Mouse (Mus musculus) hindbrain, embryonic 12.5 days (tissue): ENCODE data around the gene Cd37. TPM values are rescaled to one million over a fixed set of nuclear protein-coding genes. Genes with fewer than 3 reads are reported as not detected.

Experiments used
- ATAC-seq: fragments of 200-750 bp; cut with Nextera tagmentation; 2 replicates; pipeline ENCODE4 v1.8.0; 2017; ENCODE audit warnings: moderate TSS enrichment; ENCODE audit not compliant: low FRiP score
- H3K27ac ChIP-seq: fragments of 300-500 bp; sonication (generic); 2 replicates; pipeline ENCODE4 v1.5.1; 2016; ENCODE audit warnings: mild to moderate bottlenecking
- H3K27me3 ChIP-seq: fragments of 300-500 bp; sonication (generic); 2 replicates; pipeline ENCODE4 v1.6.1; 2016; ENCODE audit warnings: mild to moderate bottlenecking
- H3K36me3 ChIP-seq: fragments of 300-500 bp; sonication (generic); 2 replicates; pipeline ENCODE4 v1.6.1; 2016; ENCODE audit warnings: mild to moderate bottlenecking
- H3K4me1 ChIP-seq: fragments of 300-500 bp; sonication (generic); 2 replicates; pipeline ENCODE4 v1.6.1; 2016
- H3K4me2 ChIP-seq: fragments of 300-500 bp; sonication (generic); replicated peaks from 2 replicates; pipeline ENCODE4 v1.6.1; 2016; ENCODE audit warnings: mild to moderate bottlenecking
- H3K4me3 ChIP-seq: fragments of 300-500 bp; sonication (generic); 2 replicates; pipeline ENCODE4 v1.5.1; 2016; ENCODE audit warnings: mild to moderate bottlenecking
- H3K9ac ChIP-seq: fragments of 300-500 bp; sonication (generic); 2 replicates; pipeline ENCODE4 v1.6.1; 2016; ENCODE audit warnings: mild to moderate bottlenecking, moderate library complexity
- H3K9me3 ChIP-seq: fragments of 300-500 bp; sonication (generic); replicated peaks from 2 replicates; pipeline ENCODE4 v1.6.1; 2016; ENCODE audit warnings: mild to moderate bottlenecking
- WGBS: fragments of 180-500 bp; shearing (Covaris S2); methylation state at CpG from one replicate; pipeline ENCODE4 v1.1.7; 2016; 5-methylcytosine and 5-hydroxymethylcytosine counted together
- polyA plus RNA-seq: library from polyadenylated mRNA; unstranded; fragments of >200 nt; fragmentation: Nextera tagmentation; extraction: Ambion mirVana; gene quantifications from 2 replicates; pipeline ENCODE4 v1.2.1, GENCODE M21; 2016

The Cd37 gene
- polyA plus RNA-seq, 1 experiment from 2014 or later: 1.3 TPM

GRCm38 (mm10) chr7:45215673-45216441 is 23.1 kb downstream of the Cd37 start, which contains the start of gene Tead2:
TSS of gene Tead2 (plus strand) at chr7:45215753.
- H3K4me2 ChIP-seq: peak within 1 kb of the TSS; percentile 79
- H3K4me3 ChIP-seq: peak within 1 kb of the TSS; percentile 70
- H3K36me3 ChIP-seq: peaks cover 30% of the 10 kb centered on the region
- peaks cover 16% of the 10 kb centered on the region for H3K27me3 ChIP-seq
- peak within 1 kb of the TSS; percentile 91 for H3K27ac ChIP-seq
- under 1% methylated on average over 55 of the region's 55 CpGs for WGBS
- H3K9ac ChIP-seq: peak within 1 kb of the TSS; percentile 83
- peaks cover 44% of the 10 kb centered on the region for H3K4me1 ChIP-seq
- peak; percentile 57 for ATAC-seq
- no peaks in the 10 kb centered on the region for H3K9me3 ChIP-seq

DNA sequence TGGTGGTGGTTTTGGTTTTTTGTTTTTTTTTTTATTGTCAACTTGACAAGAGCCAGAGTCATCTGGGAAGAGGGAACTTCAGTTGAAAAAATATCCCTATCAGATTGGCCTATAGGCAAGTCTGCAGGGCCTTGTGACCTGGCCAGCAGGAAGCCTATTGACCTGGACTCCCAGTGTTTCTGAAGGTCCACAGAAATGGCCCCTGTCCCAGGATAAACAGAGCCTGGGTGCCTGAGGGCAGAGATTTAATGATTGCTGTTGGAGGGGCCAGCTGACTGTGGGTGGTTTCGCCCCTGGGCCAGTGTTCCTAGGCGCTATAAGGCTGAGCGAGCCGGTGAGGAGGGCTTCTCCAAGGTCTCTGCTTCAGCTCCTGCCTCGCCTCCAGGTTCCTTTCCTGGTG is 25.2 kb downstream of the Cd37 start:
- H3K4me3 ChIP-seq: no peak overlapping the region
- no peak for ATAC-seq
- no peak overlapping the region for H3K27ac ChIP-seq
- H3K36me3 ChIP-seq: peaks cover 9% of the 10 kb centered on the region; the same call in 1 of the 2 replicates
- H3K9ac ChIP-seq: no peak overlapping the region
- peaks cover 29% of the 10 kb centered on the region for H3K4me1 ChIP-seq
- H3K9me3 ChIP-seq: no peaks in the 10 kb centered on the region
- 55% methylated on average over 5 of the region's 5 CpGs for WGBS
- H3K27me3 ChIP-seq: peaks cover 30% of the 10 kb centered on the region
- H3K4me2 ChIP-seq: no peak overlapping the region

- H3K4me1 ChIP-seq: peaks cover 19% of the 10 kb centered on the region
- ATAC-seq: no peak
- H3K4me2 ChIP-seq: no peak overlapping the region
- H3K4me3 ChIP-seq: 0 out of 2 replicates have a peak overlapping the region, but pooled peaks have one; percentile 10
- no peak overlapping the region for H3K27ac ChIP-seq
- WGBS: 76% methylated on average over 7 of the region's 7 CpGs
- H3K27me3 ChIP-seq: peaks cover 30% of the 10 kb centered on the region
- H3K36me3 ChIP-seq: no peaks in the 10 kb centered on the region
- no peak overlapping the region for H3K9ac ChIP-seq
- no peaks in the 10 kb centered on the region for H3K9me3 ChIP-seq
These were observed 26.6 kb downstream of the Cd37 start for GRCm38 (mm10) chr7:45212356-45212755.

GRCm38 (mm10) chr7:45211851-45212251 is 27.1 kb downstream of the Cd37 start, which contains the start of gene Dkkl1:
TSS of gene Dkkl1 (minus strand) at chr7:45212147.
- Histone ChIP-seq H3K27ac (no peak within 1 kb of the TSS), H3K9me3 (no peaks in the 10 kb centered on the region), H3K36me3 (no peaks in the 10 kb centered on the region), H3K4me3 (peak within 1 kb of the TSS; percentile 10; the same call in 1 of the 2 replicates), H3K9ac (no peak within 1 kb of the TSS), H3K4me1 (peaks cover 14% of the 10 kb centered on the region), H3K27me3 (peaks cover 30% of the 10 kb centered on the region), H3K4me2 (0 out of 2 replicates have a peak within 1 kb of the TSS, but pooled peaks have one; percentile 9)
- no peak for ATAC-seq
- WGBS: 7% methylated on average over 17 of the region's 17 CpGs

DNA sequence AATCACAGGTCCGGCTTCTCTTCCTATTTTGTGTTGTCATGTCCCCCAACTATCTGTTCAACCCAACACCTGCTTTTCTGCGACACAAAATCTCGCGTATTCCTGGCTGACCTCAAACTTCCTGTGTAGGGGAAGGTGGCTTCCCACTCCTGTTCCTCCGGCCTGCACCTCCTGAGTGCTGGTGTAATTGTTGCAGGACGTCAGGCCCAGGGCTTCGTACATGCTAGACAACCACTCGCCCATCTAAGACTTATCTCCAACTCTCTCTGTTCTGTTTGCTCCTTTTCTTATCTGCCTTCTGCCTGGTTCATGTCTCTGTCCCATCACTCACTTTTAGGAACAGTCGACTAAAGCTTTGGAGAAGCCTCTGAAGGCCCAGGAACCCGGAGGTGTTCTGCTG is 27.8 kb downstream of the Cd37 start:
- H3K9me3 ChIP-seq: no peaks in the 10 kb centered on the region
- no peak overlapping the region for H3K9ac ChIP-seq
- H3K4me3 ChIP-seq: no peak overlapping the region
- no peak for ATAC-seq
- no peak overlapping the region for H3K4me2 ChIP-seq
- peaks cover 30% of the 10 kb centered on the region for H3K27me3 ChIP-seq
- peaks cover 12% of the 10 kb centered on the region for H3K4me1 ChIP-seq
- no peak overlapping the region for H3K27ac ChIP-seq
- 77% methylated on average over 10 of the region's 10 CpGs for WGBS
- H3K36me3 ChIP-seq: no peaks in the 10 kb centered on the region

DNA sequence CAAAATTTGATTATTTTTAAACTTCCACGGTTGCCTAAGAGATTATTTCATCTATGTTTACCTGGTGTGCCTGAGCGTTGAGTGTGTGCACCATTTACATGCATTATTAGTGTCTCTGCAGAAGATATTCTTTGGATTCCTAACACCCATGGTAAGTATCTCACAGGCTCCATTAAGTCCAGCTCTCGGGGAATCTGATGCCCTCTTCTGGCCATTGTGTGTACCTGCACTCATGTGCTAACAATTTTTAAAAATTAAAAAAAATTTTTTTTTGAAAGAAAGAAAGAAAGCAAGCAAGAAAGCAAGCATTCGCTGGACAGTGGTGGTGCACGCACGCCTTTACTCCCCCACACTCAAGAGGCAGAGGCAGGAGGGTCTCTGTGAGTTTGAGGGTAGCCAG is 30.7 kb downstream of the Cd37 start:
- ATAC-seq: no peak
- no peaks in the 10 kb centered on the region for H3K36me3 ChIP-seq
- no peak overlapping the region for H3K4me3 ChIP-seq
- peaks cover 32% of the 10 kb centered on the region for H3K27me3 ChIP-seq
- H3K4me2 ChIP-seq: no peak overlapping the region
- no peak overlapping the region for H3K27ac ChIP-seq
- H3K4me1 ChIP-seq: peaks cover 4% of the 10 kb centered on the region; the same call in 1 of the 2 replicates
- WGBS: 77% methylated on average over 6 of the region's 6 CpGs
- no peaks in the 10 kb centered on the region for H3K9me3 ChIP-seq
- H3K9ac ChIP-seq: no peak overlapping the region

GRCm38 (mm10) chr7:45204380-45205143 is 34.4 kb downstream of the Cd37 start, which contains the start of gene Ccdc155:
TSS of gene Ccdc155 (minus strand) at chr7:45204892.
- Histone ChIP-seq H3K27ac (peak within 1 kb of the TSS; percentile 75), H3K9ac (peak within 1 kb of the TSS; percentile 62), H3K4me2 (peak within 1 kb of the TSS; percentile 48), H3K4me1 (no peaks in the 10 kb centered on the region), H3K4me3 (peak within 1 kb of the TSS; percentile 42), H3K27me3 (peaks cover 19% of the 10 kb centered on the region), H3K36me3 (no peaks in the 10 kb centered on the region), H3K9me3 (no peaks in the 10 kb centered on the region)
- ATAC-seq: peak; percentile 97
- 9% methylated on average over 44 of the region's 44 CpGs for WGBS

DNA sequence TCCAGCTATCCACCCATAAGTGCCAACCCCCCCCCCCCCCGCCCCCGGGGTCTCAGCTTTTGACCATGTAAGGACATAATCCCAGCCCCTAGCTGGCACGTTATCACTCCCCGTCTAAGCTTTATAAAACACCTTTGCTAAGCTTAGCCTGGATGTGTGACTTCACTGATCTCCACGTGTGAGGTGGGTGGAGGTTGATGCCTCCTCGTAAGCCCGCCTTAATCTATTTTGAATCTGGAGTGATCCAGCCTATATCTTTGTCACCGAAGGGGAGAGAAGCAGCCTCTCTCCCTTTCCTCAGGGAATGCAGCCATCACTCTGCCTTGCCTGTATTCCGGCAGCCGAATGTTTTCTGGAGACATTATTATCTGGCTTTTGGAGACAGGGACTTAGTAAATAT is 36.3 kb downstream of the Cd37 start:
- no peak overlapping the region for H3K4me2 ChIP-seq
- H3K4me1 ChIP-seq: peaks cover 2% of the 10 kb centered on the region; the same call in 1 of the 2 replicates
- no peak overlapping the region for H3K27ac ChIP-seq
- H3K27me3 ChIP-seq: peaks cover 21% of the 10 kb centered on the region
- no peaks in the 10 kb centered on the region for H3K9me3 ChIP-seq
- ATAC-seq: no peak
- 69% methylated on average over 10 of the region's 10 CpGs for WGBS
- H3K4me3 ChIP-seq: no peak overlapping the region
- H3K9ac ChIP-seq: no peak overlapping the region
- no peaks in the 10 kb centered on the region for H3K36me3 ChIP-seq

DNA sequence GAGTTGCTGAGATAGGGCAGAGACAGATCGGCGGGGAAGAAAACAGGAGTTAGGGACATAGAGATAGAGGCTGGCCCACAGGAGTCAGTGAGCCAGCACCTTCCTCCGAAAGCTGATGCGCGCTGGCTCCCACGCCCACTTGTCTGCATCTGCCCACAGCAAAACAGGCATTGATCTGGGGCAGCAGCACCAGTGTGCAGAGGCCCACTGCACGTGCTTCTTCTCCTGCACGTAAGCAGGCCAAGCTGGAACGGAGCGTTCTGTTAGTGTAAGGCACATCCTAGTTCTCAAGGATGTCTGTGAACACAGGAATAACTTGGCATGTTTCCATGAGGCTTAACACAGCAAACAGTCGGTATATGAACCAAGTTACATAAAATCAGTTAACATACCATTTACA is 40.0 kb downstream of the Cd37 start:
- Histone ChIP-seq H3K36me3 (no peaks in the 10 kb centered on the region), H3K9ac (no peak overlapping the region), H3K4me2 (no peak overlapping the region), H3K27me3 (peaks cover 29% of the 10 kb centered on the region), H3K9me3 (no peaks in the 10 kb centered on the region), H3K4me3 (no peak overlapping the region), H3K27ac (no peak overlapping the region), H3K4me1 (peaks cover 2% of the 10 kb centered on the region; the same call in 1 of the 2 replicates)
- 83% methylated on average over 11 of the region's 11 CpGs for WGBS
- ATAC-seq: no peak

DNA sequence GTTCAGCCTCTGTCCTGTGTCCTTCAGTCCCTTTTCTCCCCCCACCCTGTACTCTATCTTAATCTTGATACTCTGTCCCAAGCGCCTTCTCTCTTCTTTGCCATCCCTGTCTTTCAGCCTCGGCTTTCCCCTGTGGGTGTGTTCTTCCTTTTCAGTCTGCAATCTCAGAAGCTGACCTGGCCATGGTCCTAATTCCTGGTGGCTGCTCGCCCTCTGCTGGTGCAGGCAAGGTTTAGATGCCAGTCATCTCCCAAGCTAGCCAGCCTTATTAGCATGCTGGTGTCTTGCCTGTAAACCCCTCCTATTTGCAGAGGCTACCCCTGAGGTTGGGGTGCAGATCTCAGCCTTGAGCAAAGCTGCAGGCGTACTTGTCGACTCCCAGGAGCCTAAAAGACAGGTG is 40.5 kb downstream of the Cd37 start:
- Histone ChIP-seq H3K27ac (no peak overlapping the region), H3K9me3 (no peaks in the 10 kb centered on the region), H3K36me3 (no peaks in the 10 kb centered on the region), H3K4me2 (0 out of 2 replicates have a peak overlapping the region, but pooled peaks have one; percentile 13), H3K4me3 (no peak overlapping the region), H3K9ac (peak overlapping the region; percentile 27; the same call in 1 of the 2 replicates), H3K4me1 (peaks cover 2% of the 10 kb centered on the region; the same call in 1 of the 2 replicates), H3K27me3 (peaks cover 33% of the 10 kb centered on the region)
- WGBS: 10% methylated on average over 5 of the region's 5 CpGs
- ATAC-seq: peak; percentile 36; the same call in 1 of the 2 replicates

DNA sequence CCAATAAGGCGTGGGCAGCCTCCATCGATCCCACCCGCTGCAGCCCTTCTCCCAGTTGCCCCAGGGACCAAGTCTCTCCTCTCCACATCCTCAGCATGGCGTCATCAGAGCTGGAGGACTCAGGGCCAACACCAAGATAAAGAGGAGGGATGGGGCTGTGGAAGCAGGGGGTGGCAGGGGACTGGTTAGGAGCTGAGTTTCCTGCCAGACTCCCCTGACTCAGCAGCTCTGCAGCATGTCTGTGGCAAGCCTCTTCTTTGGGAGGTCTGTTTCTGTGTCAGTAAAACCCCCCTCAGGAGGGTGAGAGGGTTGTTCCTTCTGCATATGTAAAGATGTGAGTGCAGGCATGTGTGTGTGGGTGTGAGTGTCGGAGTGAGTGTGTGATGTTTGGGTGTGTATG is 41.9 kb downstream of the Cd37 start:
- Histone ChIP-seq H3K36me3 (no peaks in the 10 kb centered on the region), H3K27me3 (peaks cover 29% of the 10 kb centered on the region), H3K9me3 (no peaks in the 10 kb centered on the region), H3K9ac (no peak overlapping the region), H3K4me1 (peaks cover 5% of the 10 kb centered on the region), H3K4me3 (no peak overlapping the region), H3K27ac (no peak overlapping the region), H3K4me2 (no peak overlapping the region)
- 64% methylated on average over 5 of the region's 5 CpGs for whole genome bisulfite sequencing
- ATAC-seq: no peak

DNA sequence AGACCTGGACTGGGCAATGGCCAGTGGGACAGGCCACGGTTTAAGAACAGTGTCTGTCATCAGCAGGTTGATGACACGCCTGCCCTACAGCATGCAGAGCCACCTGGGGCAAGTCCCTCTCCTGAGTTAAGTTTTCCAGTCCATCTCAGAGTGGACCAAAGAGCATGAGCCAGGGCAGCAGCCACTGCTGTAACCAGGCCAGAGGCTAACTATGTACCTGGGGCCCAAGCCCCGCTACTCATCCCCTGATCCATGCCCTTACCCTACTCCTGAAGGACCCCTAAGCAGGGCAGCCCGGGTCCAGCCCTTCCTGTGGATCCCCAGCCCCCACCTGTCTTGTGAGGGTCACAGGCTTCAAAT is 42.8 kb downstream of the Cd37 start:
- H3K27me3 ChIP-seq: peaks cover 29% of the 10 kb centered on the region
- H3K4me2 ChIP-seq: no peak overlapping the region
- no peak overlapping the region for H3K27ac ChIP-seq
- no peaks in the 10 kb centered on the region for H3K9me3 ChIP-seq
- no peak overlapping the region for H3K9ac ChIP-seq
- peaks cover 9% of the 10 kb centered on the region for H3K4me1 ChIP-seq
- WGBS: 80% methylated on average over 4 of the region's 4 CpGs
- no peak for ATAC-seq
- H3K4me3 ChIP-seq: no peak overlapping the region
- no peaks in the 10 kb centered on the region for H3K36me3 ChIP-seq
